Mouse (Mus musculus): ENCODE data around the gene Plxnc1. TPM values are rescaled to one million over a fixed set of nuclear protein-coding genes. Genes with fewer than 3 reads are reported as not detected.

Gene Plxnc1
- polyA plus RNA-seq, 1 experiment from 2014 or later, result 2.2 TPM

- Histone ChIP-seq H3K27ac (replicated peaks) (no peak overlapping the region), H3K27me3 (ENCODE audit: low read depth, poor library complexity, severe bottlenecking) (no peaks in the 10 kb centered on the region), H3K36me3 (no peaks in the 10 kb centered on the region), H3K4me3 (no peak overlapping the region), H3K9me3 (replicated peaks) (no peaks in the 10 kb centered on the region), H3K4me1 (peaks cover 8% of the 10 kb centered on the region)
- WGBS, result 96% methylated on average over 11 of the region's 11 CpGs
- DNase-seq (ENCODE audit: low spot score), result no peak
Observed at GRCm38 (mm10) chr10:94914081-94914480, 30.6 kb downstream of the Plxnc1 start.

DNA sequence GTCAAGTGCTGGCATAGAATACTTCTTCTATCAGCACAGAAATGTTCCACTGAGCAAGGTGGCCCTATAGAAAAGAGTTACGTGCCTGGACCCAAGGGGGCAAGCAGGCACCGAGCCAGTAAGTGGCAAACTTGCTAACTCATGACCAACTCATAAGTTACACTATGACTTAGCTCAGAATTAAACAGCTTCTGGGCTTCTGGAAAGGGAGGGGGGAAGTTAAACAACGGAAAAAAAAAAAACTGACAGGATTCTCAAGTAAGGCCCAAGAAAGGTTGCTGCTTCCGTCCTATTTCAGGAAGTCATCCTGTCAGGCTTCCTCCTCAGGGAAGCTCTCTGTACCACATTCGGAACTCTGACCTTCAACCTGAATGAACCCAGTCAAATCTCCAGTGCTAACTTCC, 31.3 kb downstream of the Plxnc1 start:
- WGBS, result 86% methylated on average over 5 of the region's 5 CpGs
- Histone ChIP-seq H3K4me1 (peaks cover 7% of the 10 kb centered on the region), H3K36me3 (no peaks in the 10 kb centered on the region), H3K4me3 (no peak overlapping the region), H3K9me3 (replicated peaks) (no peaks in the 10 kb centered on the region), H3K27me3 (ENCODE audit: low read depth, poor library complexity, severe bottlenecking) (no peaks in the 10 kb centered on the region), H3K27ac (replicated peaks) (no peak overlapping the region)
- no peak for DNase-seq (ENCODE audit: low spot score)

DNA sequence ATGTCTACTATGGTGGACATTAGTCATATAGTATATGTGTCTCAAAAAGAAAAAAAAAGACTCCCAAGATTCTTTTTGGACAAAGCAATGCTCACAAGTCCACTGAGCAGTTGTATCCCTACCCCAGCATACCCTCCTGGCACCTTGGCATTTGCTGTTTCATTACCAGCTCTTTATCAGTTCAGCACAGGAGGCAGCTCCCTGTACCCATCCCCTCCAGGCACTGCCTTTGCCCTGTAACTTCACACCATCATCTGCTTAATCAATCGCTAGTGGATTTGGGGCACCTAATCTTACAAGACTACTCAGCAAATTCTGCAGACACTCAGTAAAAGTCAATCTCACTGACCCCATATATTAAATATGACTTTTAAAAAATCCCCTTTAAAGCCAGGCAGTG, 32.1 kb downstream of the Plxnc1 start:
- Histone ChIP-seq H3K9me3 (replicated peaks) (no peaks in the 10 kb centered on the region), H3K36me3 (no peaks in the 10 kb centered on the region)
- WGBS, result 94% methylated on average over 1 of the region's 1 CpGs

GRCm38 (mm10) chr10:94911102-94911501, 33.5 kb downstream of the Plxnc1 start:
- peaks cover 5% of the 10 kb centered on the region for H3K4me1 ChIP-seq
- 94% methylated on average over 6 of the region's 6 CpGs for WGBS
- no peak overlapping the region for H3K27ac ChIP-seq (replicated peaks)
- no peak for DNase-seq (ENCODE audit: low spot score)
- no peaks in the 10 kb centered on the region for H3K36me3 ChIP-seq
- no peaks in the 10 kb centered on the region for H3K9me3 ChIP-seq (replicated peaks)
- no peaks in the 10 kb centered on the region for H3K27me3 ChIP-seq (ENCODE audit: low read depth, poor library complexity, severe bottlenecking)
- H3K4me3 ChIP-seq, result no peak overlapping the region

More for the DNA sequence above, 32.1 kb downstream of the Plxnc1 start:
- H3K27me3 ChIP-seq (ENCODE audit: low read depth, poor library complexity, severe bottlenecking), result no peaks in the 10 kb centered on the region
- no peak for DNase-seq (ENCODE audit: low spot score)
- no peaks in the 10 kb centered on the region for H3K4me1 ChIP-seq
- no peak overlapping the region for H3K4me3 ChIP-seq
- no peak overlapping the region for H3K27ac ChIP-seq (replicated peaks)

DNA sequence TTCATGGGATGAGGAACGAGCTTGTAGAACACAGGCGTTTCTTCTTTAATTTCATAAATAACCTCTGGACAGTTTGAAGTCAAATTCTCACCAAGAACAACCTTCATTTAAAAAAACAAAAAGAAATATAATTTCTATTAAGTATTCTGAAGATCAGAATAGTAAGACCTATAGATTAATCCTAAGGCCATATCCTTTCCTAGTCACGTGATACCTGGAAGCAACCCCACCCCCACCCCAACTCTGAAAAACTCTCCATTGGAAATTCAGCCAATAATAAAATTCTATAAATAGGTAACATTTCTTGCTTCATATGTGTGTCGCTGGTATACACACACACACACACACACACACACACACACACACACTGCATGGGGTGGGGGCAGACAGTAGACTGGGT, 34.1 kb downstream of the Plxnc1 start:
- 94% methylated on average over 4 of the region's 4 CpGs for WGBS
- Histone ChIP-seq H3K4me1 (peaks cover 11% of the 10 kb centered on the region), H3K9me3 (replicated peaks) (no peaks in the 10 kb centered on the region), H3K4me3 (no peak overlapping the region), H3K36me3 (no peaks in the 10 kb centered on the region), H3K27ac (replicated peaks) (no peak overlapping the region), H3K27me3 (ENCODE audit: low read depth, poor library complexity, severe bottlenecking) (no peaks in the 10 kb centered on the region)
- no peak for DNase-seq (ENCODE audit: low spot score)

GRCm38 (mm10) chr10:94909789-94910188, 34.8 kb downstream of the Plxnc1 start:
- 100% methylated on average over 2 of the region's 2 CpGs for WGBS
- Histone ChIP-seq H3K4me1 (peaks cover 19% of the 10 kb centered on the region), H3K27me3 (ENCODE audit: low read depth, poor library complexity, severe bottlenecking) (no peaks in the 10 kb centered on the region), H3K36me3 (no peaks in the 10 kb centered on the region), H3K4me3 (no peak overlapping the region), H3K27ac (replicated peaks) (no peak overlapping the region), H3K9me3 (replicated peaks) (no peaks in the 10 kb centered on the region)
- DNase-seq (ENCODE audit: low spot score), result no peak

- Histone ChIP-seq H3K9me3 (replicated peaks) (no peaks in the 10 kb centered on the region), H3K36me3 (no peaks in the 10 kb centered on the region), H3K27me3 (ENCODE audit: low read depth, poor library complexity, severe bottlenecking) (no peaks in the 10 kb centered on the region), H3K27ac (replicated peaks) (no peak overlapping the region), H3K4me1 (peaks cover 24% of the 10 kb centered on the region), H3K4me3 (no peak overlapping the region)
- WGBS, result 92% methylated on average over 11 of the region's 11 CpGs
- DNase-seq (ENCODE audit: low spot score), result no peak
Observed at GRCm38 (mm10) chr10:94908976-94909717, 35.5 kb downstream of the Plxnc1 start.

GRCm38 (mm10) chr10:94905689-94906473, 38.8 kb downstream of the Plxnc1 start:
- WGBS, result 45% methylated on average over 21 of the region's 21 CpGs
- Histone ChIP-seq H3K4me1 (peaks cover 24% of the 10 kb centered on the region), H3K4me3 (peak overlapping the region; percentile 22; the same call in 1 of the 2 replicates), H3K9me3 (replicated peaks) (no peaks in the 10 kb centered on the region), H3K27ac (replicated peaks) (peak overlapping the region; percentile 66), H3K36me3 (peaks cover 13% of the 10 kb centered on the region; the same call in 1 of the 2 replicates), H3K27me3 (ENCODE audit: low read depth, poor library complexity, severe bottlenecking) (no peaks in the 10 kb centered on the region)
- peak; percentile 72 for DNase-seq (ENCODE audit: low spot score)

GRCm38 (mm10) chr10:94905219-94905618, 39.4 kb downstream of the Plxnc1 start:
- 47% methylated on average over 4 of the region's 5 CpGs for WGBS
- Histone ChIP-seq H3K36me3 (peaks cover 16% of the 10 kb centered on the region; the same call in 1 of the 2 replicates), H3K9me3 (replicated peaks) (no peaks in the 10 kb centered on the region), H3K27ac (replicated peaks) (peak overlapping the region; percentile 66), H3K27me3 (ENCODE audit: low read depth, poor library complexity, severe bottlenecking) (no peaks in the 10 kb centered on the region), H3K4me1 (peaks cover 24% of the 10 kb centered on the region), H3K4me3 (peak overlapping the region; percentile 22; the same call in 1 of the 2 replicates)
- peak; percentile 18 for DNase-seq (ENCODE audit: low spot score)

- WGBS, result 84% methylated on average over 6 of the region's 6 CpGs
- Histone ChIP-seq H3K4me1 (no peaks in the 10 kb centered on the region), H3K27ac (replicated peaks) (no peak overlapping the region), H3K9me3 (replicated peaks) (0 out of 2 replicates have a peak, but pooled peaks cover 3% of the 10 kb centered on the region), H3K36me3 (peaks cover 34% of the 10 kb centered on the region), H3K27me3 (ENCODE audit: low read depth, poor library complexity, severe bottlenecking) (no peaks in the 10 kb centered on the region), H3K4me3 (no peak overlapping the region)
- DNase-seq (ENCODE audit: low spot score), result no peak
Observed at GRCm38 (mm10) chr10:94896950-94897349, 47.7 kb downstream of the Plxnc1 start.

- 91% methylated on average over 2 of the region's 2 CpGs for WGBS
Observed at GRCm38 (mm10) chr10:94896311-94896710, 48.3 kb downstream of the Plxnc1 start.

GRCm38 (mm10) chr10:94895876-94896275, 48.8 kb downstream of the Plxnc1 start:
- WGBS, result 90% methylated on average over 3 of the region's 3 CpGs
- Histone ChIP-seq H3K4me1 (no peaks in the 10 kb centered on the region), H3K36me3 (peaks cover 34% of the 10 kb centered on the region), H3K27ac (replicated peaks) (no peak overlapping the region), H3K4me3 (no peak overlapping the region), H3K9me3 (replicated peaks) (0 out of 2 replicates have a peak, but pooled peaks cover 3% of the 10 kb centered on the region), H3K27me3 (ENCODE audit: low read depth, poor library complexity, severe bottlenecking) (no peaks in the 10 kb centered on the region)
- DNase-seq (ENCODE audit: low spot score), result no peak

More at GRCm38 (mm10) chr10:94896311-94896710, 48.3 kb downstream of the Plxnc1 start:
- Histone ChIP-seq H3K4me3 (no peak overlapping the region), H3K4me1 (no peaks in the 10 kb centered on the region), H3K27me3 (ENCODE audit: low read depth, poor library complexity, severe bottlenecking) (no peaks in the 10 kb centered on the region), H3K9me3 (replicated peaks) (0 out of 2 replicates have a peak, but pooled peaks cover 3% of the 10 kb centered on the region), H3K27ac (replicated peaks) (no peak overlapping the region), H3K36me3 (peaks cover 34% of the 10 kb centered on the region)
- DNase-seq (ENCODE audit: low spot score), result no peak

DNA sequence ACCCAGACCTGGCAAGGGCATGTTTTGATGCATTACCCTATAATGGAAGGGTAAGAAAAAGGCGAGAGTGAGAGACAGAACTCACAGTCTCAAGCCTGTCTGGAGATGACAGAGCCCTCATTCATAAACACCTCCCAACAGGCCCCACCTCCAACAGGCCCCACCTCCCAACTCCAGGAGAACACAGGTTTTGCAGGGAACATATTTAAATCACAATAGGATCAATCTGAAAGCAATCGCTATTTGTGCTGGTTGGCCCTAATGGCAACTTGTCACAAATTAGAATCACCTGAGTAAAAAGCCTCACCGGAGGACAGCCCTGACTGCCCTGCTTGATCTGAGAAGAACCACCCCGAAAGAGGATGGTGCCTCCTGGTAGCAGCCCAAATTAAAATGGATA, 54.9 kb downstream of the Plxnc1 start:
- peaks cover 33% of the 10 kb centered on the region for H3K36me3 ChIP-seq
- no peaks in the 10 kb centered on the region for H3K4me1 ChIP-seq
- DNase-seq (ENCODE audit: low spot score), result no peak
- H3K27me3 ChIP-seq (ENCODE audit: low read depth, poor library complexity, severe bottlenecking), result no peaks in the 10 kb centered on the region
- WGBS, result 71% methylated on average over 4 of the region's 4 CpGs
- no peak overlapping the region for H3K4me3 ChIP-seq
- H3K9me3 ChIP-seq (replicated peaks), result peaks cover 9% of the 10 kb centered on the region; the same call in 1 of the 2 replicates
- H3K27ac ChIP-seq (replicated peaks), result no peak overlapping the region
